Mouse (Mus musculus) embryo, embryonic 10.5 days (tissue): ENCODE measurements at regions not wholly inside any gene's neighbourhood (a gene's known extent, or its start where the extent isn't known, plus 50 kb on each side); places are given as distances from the start of the nearest gene placed in this dataset.
A peak's percentile ranks its signal among the peaks of the same experiment; 100 is the strongest.

ENCODE experiments used
- DNase-seq: peaks from one replicate; pipeline ENCODE4 v3.0.0-alpha.2; 2015; ENCODE audit warnings: low spot score

DNA sequence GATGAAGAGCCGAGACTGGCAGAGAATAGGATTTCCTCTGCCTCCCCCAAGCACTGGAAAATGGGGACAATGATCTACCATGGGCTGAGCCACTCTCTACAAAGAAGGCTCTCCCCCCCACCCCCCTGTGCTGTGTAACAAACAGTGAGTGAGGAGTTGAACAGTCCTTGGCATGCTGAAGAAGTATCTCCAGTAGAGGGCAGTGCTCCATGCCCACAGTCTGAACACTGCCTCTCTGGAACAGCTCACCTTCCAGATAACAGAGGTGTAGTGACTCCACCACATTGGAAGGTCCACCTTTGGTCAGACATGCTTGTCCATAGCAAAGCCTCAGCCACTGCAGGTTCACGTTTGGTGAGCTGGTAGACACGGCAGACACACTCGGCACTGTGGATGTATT is 85.2 kb upstream of the Bach2 start:
- peak; percentile 67 for DNase-seq

DNA sequence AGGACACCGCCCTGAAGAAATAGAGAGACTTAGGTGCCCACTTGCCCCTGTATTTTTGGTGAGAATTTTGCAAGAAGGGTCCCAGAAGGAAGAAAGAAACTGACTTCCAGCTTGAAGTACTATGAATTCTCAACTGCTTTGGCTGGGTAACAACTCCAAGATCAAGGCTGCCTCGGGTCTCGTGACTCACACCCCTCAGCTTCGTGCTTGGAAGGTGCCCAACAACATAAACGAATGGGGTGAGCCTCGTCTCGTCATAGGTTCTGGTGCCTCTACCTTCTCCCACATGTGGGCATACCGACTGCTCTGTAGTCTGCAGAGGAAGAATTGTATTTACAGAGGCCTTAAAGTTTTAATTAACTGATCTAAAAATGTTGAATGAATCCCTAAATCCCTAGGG is 81.6 kb upstream of the Bach2 start:
- DNase-seq, result no peak

DNA sequence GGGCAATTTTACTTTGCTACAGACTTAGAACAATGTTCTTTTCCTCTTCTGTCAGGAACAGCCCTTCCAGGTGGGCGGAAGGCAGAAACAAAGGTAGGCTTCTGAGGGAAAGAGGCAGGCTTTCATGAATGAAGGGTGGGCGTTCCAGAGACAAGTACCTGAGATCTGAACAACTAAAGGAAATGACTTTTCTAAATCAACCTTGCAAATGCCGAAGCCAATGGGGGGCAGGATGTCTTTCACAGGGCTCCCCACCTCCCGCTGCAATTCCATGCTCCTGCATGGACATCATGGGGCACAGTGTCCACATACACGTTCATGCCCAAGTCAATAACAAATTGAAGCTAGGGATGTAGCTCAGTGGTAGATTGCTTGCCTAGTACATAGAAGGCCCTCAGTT is 80.2 kb upstream of the Bach2 start:
- DNase-seq, result no peak

DNA sequence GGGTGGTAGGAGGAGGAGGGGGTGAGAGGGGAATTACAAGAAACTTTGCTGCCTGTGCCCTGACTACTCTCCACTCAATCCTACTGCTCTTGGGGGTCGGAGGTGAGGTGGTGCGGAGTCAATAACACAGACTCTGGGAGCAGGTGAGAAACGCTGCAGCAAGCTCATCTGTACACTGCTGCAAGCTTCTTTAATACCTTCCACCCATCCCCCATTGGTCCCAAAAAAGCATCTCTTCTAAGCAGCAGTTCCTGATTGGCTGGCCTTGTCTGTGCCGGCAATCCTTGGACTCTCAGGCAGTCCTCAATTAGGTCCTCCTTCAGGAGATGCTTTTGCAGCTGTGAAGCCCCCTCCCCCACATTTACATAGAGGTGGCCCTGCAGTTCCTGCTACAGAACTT is 79.7 kb upstream of the Bach2 start:
- no peak for DNase-seq

DNA sequence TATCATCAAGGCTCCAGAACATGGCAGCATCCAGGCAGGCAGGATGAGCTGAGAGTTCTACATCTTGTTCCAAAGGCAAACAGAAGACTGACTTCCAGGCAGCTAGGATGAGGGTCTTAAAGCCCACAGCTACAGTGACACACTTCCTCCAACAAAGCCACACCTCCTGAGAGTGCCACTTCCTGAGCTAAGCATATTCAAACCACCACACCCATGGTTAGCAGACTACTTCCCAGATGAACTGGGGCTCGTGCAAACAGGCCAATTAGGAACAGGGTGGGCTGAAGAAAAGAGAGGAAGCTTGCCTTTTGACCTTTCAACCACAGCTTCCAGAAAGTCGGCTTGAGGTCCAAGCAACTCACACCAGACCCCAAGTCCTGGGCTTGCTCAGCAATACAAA is 77.8 kb upstream of the Bach2 start:
- DNase-seq, result no peak

DNA sequence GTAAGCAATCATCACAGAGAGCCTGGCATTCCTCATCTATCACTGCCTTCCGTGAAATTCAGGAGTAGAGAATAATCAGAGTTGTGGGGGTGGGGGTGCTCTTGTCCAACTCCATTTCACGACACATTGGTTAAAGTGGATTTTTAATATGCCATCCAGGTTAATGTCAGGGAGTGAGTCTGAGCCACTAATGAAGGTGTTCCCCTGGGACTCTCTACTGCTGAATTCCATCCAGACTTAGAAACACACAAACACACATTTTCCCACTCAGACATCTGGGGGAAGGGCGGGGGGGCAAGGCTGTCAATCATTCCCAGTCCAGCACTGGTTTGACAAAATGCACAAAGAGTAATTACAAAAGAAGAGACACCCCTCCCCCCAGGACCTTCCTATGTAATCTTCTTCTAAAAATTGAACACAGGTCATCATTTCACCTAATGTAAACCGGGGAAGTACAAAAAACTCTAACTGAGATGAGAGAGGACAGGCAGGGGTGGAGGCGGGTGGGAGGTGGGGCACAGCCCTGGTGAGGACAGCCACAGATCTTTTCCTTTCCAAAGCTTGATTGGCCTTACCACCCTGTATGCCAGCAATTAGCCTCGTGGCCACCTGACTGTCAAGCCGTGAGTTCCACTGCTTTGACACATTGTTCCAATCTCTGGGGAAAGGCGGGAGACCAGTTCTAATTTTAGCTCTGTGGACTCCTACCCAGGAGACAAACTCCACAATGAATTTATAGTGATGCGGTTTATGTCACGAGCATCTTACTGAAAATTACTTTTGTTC is 76.5 kb upstream of the Bach2 start:
- DNase-seq, result peak; percentile 48

DNA sequence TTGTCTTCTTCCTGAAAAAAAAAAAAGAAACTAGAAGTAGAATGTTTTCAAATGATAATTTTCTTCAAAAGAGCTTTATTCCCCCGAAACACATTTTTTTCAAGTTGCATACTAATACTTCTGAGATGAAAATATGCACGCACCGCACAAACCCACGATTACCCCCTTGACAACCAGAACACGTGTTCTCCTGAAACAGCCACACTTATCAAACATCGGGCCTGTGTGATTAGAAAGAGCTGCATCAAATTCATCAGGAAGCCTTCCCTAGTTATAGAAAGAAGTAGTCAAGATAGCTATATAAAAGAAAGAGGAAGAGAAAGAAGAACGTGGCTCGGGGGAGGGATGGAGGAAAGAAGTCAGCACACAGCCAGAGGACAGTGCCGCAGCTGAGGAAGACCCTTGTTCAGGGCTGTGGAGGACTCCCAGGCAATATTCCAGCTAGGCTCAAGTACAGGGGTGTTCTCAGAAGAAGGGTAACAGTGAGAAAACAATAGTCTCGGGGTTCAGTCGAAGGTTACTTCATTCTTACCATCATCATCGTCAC is 75.8 kb upstream of the Bach2 start:
- no peak for DNase-seq

DNA sequence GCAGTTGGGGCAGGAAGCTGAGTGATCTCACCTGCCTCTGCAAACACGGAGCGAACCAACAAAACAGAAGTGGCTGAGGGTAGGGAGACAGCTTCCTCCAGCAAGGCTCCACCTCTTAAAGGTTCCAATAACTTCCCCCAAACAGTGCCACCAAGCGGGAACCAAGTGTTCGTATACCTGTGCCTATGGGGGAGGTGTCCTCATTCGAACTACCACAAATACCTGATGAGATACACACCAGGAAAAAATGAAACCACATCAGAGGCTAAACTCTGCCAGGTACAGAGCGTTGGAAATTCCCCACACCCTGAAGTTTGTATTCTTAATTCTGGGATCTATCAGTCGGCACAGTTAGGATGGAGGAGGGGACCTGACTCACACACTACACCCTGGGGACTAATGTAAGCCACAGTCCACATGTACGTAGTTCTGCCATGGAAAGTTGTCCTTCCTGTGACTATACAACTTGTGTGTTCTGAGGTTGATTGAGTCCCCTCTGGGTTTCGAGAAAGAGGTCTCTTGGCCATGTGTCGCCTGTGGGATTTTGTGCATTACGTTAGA is 74.4 kb upstream of the Bach2 start:
- no peak for DNase-seq

DNA sequence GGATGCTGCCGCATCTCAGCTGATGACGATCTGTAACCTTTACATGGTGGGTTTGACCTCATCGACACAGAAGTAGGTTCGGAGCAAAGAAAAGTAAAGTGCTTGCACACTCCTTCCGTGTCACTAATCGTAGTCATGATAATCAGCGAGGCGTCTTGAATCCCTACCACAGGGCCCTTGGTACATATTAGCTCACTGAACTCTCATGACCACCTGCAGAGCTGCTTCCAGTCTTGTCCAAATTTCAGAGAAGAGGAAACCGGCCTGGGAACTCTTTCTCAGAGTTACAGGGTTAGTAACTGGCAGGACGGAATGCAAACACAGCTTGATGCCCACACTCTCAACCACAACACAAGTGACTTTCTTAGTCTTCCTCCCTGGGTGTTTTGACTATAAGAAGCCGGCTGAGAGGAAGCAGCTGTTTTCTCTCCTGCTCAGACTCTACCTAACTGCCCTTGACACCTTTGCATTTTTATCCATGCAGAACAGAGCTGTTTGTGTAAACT is 73.8 kb upstream of the Bach2 start:
- no peak for DNase-seq

DNA sequence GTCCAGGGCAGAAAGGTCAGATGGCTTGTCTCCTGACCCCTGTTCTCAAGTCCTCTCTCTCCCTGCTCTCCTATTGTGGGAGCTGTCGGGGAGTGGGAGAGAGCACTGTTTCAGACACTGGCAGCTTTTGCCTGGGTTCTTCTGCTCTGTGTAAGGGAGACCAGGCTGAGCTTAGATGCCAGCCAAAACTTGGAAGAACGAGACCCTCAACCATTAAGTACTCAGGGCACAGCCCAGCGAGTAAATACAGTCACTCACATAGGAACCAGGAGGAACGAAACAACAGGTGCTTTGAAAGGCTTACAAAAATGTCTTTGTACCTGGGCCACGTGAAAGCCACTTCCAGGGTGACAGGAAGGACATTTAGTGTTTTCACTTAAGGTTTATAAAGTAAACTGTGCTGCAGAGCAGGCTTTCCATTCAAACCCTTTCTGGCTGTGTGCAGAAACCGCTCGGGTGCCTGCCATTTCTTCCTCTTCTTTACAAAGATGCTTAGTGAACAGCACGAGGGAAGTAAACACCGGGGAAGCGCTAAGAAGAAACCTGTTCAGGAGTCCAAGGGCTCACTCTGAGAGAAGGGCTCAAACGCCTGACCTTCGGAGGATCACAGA is 72.6 kb upstream of the Bach2 start:
- no peak for DNase-seq

DNA sequence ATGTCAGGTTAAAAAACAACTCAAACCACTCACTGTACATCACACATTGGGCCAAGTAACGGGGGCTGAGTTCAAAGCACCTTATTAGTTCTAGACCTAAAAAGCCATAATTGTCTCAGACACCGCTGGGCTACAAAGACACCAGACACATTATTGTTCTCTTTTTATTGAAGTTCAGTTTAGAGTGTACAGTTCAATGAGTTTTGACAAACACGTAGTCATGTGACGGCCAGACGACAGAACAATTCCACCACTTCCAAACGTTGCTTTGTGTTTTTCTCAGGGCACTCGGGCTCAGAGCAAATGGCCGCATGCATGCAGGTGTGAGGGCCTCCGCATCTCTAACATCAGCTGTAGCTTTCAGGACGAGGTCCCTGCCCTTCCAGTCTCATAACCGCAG is 71.5 kb upstream of the Bach2 start:
- no peak for DNase-seq

DNA sequence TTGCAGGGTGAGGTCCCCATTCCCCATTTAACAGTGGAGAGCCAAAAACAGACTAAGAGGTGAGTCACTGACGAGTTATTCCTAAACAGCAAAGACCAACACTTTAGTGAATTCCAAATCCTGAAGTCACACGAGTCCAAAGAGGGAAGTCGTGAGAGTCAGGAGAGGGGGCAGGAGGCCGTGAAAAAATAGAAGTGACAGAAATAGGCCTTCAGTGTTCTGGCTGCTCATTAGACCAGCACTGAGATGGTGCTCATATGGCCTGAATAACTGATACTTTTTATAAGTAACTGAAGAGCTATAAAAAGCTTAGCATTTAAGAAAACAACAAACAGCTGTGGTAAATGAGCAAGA is 68.5 kb upstream of the Bach2 start:
- no peak for DNase-seq

DNA sequence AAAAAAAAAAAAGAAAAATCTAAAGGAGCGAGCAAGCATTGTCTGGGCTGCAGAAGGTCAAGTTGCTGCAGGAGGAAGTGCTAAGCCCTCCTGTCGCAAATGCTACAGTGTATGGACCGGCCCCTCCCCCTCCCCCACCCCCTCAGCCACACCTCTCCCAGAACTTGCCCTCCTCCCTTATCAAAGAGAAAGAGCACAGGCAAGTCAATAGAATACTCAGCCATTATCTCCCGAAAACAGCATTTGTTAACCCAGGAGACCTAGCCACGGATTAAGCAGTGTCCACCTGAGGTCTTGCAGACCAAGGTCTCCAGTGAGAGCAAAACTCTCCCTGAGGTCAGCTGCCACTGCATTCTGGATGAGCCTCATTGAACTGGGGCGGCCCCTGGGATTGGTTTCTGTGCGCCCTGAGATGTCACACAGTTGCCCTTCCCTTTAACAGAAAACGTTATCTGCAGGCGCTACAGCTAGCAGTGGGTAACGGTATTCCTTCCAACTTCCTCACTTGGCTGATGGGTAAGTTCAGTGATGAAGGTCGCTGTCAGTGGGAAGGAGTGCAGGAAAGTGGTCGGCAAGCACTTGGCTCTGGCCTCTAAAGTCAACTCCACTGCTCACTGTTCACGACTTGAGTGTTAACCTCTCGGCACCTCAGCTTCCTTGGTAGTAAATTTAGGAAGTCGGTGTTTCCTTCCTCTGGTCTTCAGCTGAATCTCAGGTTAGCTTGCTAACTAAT is 68.0 kb upstream of the Bach2 start:
- DNase-seq, result no peak

DNA sequence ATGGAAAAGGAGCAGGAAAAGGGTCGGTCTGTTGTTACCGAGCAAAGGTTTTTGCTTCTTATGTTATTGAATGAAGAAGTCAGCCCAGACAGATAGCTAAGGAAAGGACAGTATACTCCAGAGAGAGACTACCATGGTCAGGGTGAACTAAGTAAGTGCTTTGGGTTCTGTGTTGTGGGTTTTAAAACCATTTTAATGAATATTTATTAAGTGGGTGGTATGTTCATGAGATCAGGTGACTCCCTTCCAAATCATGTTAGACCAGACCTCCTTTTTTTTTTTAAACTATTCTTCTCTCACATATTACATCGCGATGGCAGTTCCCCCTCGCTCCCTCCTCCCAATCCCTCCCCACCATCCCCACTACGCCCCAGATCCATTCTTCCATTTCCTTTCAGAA is 67.3 kb upstream of the Bach2 start:
- DNase-seq, result no peak

DNA sequence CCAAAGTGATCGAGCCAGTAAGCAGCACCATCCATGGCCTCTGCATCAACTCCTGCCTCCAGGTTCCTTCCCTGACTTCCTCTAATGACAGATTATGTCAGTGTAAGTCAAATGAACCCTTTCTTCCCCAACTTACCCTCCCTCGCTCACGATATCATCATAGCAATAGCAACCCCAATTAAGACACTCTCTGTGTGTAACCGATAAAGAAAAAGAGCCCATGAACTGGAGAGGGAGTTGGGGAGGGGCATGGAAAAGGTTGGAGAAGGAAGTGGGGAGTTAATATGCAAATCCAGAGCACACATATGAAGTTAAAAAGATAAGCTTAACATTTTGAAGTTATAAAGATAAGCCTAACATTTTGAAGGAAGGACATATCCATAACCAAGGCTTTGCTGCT is 65.6 kb upstream of the Bach2 start:
- no peak for DNase-seq

DNA sequence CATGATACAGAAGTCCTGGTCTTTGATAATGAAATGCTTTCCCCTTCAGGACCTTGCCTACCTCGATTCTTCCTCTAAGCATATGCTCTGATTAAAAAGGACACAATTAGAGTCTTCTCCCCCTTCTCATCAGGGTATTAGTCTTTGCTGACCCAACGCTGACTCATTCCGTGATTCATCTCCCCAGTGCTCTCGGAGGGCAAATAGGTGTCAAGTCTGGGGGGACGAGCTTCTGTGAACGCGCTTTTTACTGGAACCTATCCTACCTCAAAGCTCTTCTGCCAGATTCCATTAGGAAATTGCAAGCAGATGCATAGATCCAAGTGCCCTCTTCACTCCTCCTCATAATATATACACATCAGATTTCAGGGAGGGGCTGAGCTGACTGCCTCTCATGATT is 63.8 kb upstream of the Bach2 start:
- no peak for DNase-seq

DNA sequence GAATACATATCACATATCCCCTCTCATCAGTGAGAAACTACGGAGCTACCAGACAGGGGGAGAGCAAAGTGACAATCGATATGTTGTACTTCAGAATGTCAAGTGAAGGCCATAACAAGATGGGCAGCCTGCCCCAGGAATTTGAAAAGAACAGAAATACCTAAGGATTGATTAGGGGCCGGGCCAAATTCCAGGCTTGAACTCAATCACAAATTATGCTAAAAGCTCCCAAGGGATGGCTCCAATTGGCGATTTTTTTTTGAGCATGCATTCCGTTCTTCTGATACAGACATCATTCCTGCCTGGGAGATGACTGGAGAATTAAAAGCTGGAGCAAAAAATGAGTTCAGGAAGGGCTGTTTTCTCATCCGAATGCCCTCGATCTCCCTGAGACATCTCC is 63.4 kb upstream of the Bach2 start:
- DNase-seq, result no peak

DNA sequence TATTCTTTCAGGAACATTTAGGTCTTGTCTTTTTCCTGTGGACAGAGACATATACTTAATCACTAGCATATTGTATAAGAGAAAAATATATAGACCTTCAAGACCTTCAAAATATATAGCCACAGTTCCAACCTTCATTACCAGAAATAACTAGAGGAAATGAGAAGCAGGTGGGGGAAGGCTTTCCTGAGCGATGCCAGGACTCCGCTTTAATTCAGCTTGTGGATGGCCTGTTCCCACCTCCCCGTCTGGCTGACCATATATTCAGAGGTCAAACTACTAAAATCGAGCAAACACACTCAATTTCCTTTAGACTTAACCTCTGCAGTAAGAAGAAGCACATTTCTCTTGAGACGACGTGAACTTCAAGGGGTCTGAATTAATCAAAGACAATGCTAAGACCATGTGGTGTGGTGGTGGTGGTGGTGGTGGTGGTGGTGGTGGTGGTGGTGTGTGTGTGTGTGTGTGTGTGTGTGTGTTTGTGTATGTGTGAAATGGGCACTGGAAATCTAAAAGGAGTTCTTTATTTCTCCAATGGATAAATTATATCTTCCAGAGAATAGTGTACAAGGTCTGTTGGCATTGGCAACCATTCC is 62.7 kb upstream of the Bach2 start:
- peak; percentile 66 for DNase-seq

DNA sequence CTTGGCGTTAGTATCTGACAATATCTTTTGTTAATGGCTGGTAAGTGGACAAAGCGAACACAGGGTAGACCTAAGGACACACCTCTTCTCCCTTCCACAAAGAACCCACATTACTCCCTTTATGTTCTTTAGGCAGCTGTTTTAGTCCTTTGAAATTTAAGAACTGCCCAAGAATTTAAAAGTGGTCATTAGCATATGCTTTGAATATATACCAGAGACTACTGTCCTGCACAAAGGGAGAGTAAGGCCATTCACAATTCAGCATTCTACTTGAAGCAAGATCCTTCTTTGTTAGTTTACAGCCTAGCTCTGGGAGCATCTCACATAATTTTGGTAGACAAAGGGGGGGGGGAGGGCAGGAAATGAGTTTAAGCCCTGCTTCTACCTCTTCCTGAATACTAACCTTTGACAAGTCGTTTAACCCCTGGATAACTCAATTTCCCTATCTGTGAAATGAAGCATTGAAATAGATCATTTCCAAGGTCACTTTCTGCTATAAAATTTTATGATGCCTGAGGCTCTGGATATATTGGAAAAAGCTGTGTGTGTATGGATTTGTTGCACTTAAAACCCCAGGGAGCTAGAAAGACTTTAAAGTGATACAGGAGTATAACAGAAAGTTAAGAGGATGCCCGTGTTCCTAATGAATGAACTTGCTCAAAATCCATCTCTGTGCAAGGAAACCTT is 62.0 kb upstream of the Bach2 start:
- DNase-seq, result no peak

DNA sequence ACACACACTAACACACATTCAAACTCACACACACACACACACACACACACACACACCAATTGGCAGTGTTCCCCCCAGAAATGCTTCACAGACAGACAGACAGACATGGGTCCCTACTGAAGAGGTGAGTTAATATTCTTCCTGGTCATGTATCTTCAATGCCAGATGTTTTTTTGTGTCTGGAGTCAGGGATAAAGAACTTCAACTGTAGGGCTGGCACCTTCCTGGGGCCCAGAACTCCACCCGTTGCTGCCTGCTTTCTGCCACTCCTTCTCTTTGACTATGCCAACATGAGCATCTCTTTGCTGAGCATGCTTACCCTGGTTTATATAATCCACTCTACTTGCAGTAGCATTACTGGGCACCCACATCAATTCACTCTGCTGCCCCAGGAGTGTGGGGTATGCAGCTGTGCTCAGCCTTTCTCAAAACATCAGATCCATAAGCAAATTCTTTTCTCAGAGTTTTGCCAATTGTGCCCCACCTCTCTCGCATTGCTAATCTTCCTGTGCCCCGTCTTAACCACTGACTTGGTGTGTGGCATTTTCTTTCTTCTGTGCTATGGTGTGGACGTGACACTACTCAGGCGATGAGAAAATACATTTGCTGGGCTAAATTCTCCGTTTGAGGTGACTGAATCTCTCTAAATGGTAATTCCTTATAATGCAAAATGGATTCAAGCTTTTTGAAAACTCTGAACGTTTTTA is 60.5 kb upstream of the Bach2 start:
- no peak for DNase-seq

DNA sequence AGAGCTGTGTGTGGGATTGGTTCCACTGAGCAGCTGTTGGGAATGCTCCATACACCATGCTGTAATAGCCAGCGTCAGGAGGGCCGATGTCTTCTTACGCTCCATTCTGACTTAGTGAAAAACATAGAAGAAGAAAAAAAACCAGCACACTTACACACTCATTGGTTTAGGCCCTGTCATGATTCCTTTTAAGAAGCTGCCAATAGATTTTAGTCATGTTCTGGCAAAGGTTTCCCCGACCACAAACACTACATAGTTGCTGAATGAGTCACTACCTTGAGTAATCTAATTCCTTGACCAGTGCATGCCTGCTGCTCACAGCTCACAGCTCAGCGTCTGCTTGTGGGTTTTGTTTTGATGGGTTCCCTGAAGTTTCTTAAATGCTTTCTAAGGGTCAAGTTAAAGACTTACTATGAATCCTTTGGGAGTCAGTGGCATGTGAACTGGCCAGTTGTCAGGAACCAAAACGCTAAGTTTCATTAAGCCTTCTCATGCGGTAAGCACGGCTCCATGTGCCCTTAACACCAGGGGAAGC is 58.8 kb upstream of the Bach2 start:
- peak; percentile 60 for DNase-seq
